Mouse (Mus musculus): ENCODE data around the gene Cers6. TPM values are rescaled to one million over a fixed set of nuclear protein-coding genes. Genes with fewer than 3 reads are reported as not detected.

The Cers6 gene
- polyA plus RNA-seq, 1 experiment from 2014 or later, result 8.4 TPM

DNA sequence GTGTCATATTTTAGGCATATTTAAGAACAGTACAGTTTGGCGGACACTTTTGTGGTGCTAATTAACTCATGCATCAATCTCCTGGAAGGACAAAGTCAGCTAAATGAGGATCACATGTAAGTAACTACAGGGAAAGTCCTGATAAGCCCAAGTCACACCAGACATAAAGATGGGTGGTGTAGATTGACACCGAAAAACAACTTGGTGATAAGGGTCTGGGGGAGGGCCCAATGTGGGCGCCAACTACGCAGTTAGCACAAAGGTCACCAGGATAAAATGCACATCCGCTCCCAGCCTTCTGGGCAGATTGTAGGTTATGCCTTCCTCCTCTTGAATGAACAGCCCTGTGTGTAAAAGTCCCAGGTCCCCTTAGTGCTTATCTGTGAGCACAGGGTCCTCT lies 131.4 kb downstream of the Cers6 start:
- ATAC-seq (ENCODE audit: insufficient read depth), result no peak
- Histone ChIP-seq H3K27me3 (no peaks in the 10 kb centered on the region), H3K4me1 (replicated peaks) (no peaks in the 10 kb centered on the region; the same call in 1 of the 2 replicates), H3K27ac (replicated peaks) (no peak overlapping the region), H3K4me3 (replicated peaks) (no peak overlapping the region), H3K9me3 (replicated peaks) (no peaks in the 10 kb centered on the region), H3K9ac (no peak overlapping the region), H3K4me2 (no peak overlapping the region), H3K36me3 (replicated peaks) (no peaks in the 10 kb centered on the region)
- 62% methylated on average over 5 of the region's 5 CpGs for WGBS (ENCODE audit: insufficient replicate concordance)

- Histone ChIP-seq H3K36me3 (replicated peaks) (no peaks in the 10 kb centered on the region), H3K9me3 (replicated peaks) (no peaks in the 10 kb centered on the region), H3K4me1 (replicated peaks) (no peaks in the 10 kb centered on the region; the same call in 1 of the 2 replicates), H3K4me3 (replicated peaks) (no peak overlapping the region), H3K27ac (replicated peaks) (no peak overlapping the region), H3K27me3 (no peaks in the 10 kb centered on the region), H3K9ac (no peak overlapping the region), H3K4me2 (no peak overlapping the region)
- ATAC-seq (ENCODE audit: insufficient read depth), result no peak
Observed at GRCm38 (mm10) chr2:68994441-68994840, 133.2 kb downstream of the Cers6 start.

GRCm38 (mm10) chr2:68995723-68996122 lies 134.5 kb downstream of the Cers6 start:
- Histone ChIP-seq H3K4me3 (replicated peaks) (no peak overlapping the region), H3K27me3 (no peaks in the 10 kb centered on the region), H3K4me1 (replicated peaks) (no peaks in the 10 kb centered on the region; the same call in 1 of the 2 replicates), H3K4me2 (no peak overlapping the region), H3K27ac (replicated peaks) (no peak overlapping the region), H3K9ac (no peak overlapping the region), H3K9me3 (replicated peaks) (no peaks in the 10 kb centered on the region), H3K36me3 (replicated peaks) (no peaks in the 10 kb centered on the region)
- ATAC-seq (ENCODE audit: insufficient read depth), result no peak

- Histone ChIP-seq H3K4me2 (no peak overlapping the region), H3K9me3 (replicated peaks) (no peaks in the 10 kb centered on the region), H3K27ac (replicated peaks) (no peak overlapping the region), H3K27me3 (no peaks in the 10 kb centered on the region), H3K4me1 (replicated peaks) (no peaks in the 10 kb centered on the region; the same call in 1 of the 2 replicates), H3K36me3 (replicated peaks) (no peaks in the 10 kb centered on the region), H3K4me3 (replicated peaks) (no peak overlapping the region), H3K9ac (no peak overlapping the region)
- WGBS (ENCODE audit: insufficient replicate concordance), result 64% methylated on average over 1 of the region's 1 CpGs
- no peak for ATAC-seq (ENCODE audit: insufficient read depth)
Observed at GRCm38 (mm10) chr2:68996268-68996667, 135.0 kb downstream of the Cers6 start.

GRCm38 (mm10) chr2:69004001-69004400 lies 142.8 kb downstream of the Cers6 start:
- 0 out of 2 replicates have a peak, but pooled peaks cover 3% of the 10 kb centered on the region for H3K36me3 ChIP-seq (replicated peaks)
- no peak overlapping the region for H3K27ac ChIP-seq (replicated peaks)
- no peaks in the 10 kb centered on the region for H3K27me3 ChIP-seq
- no peak overlapping the region for H3K4me3 ChIP-seq (replicated peaks)
- H3K4me2 ChIP-seq, result no peak overlapping the region
- H3K9me3 ChIP-seq (replicated peaks), result no peaks in the 10 kb centered on the region
- ATAC-seq (ENCODE audit: insufficient read depth), result no peak
- H3K9ac ChIP-seq, result no peak overlapping the region
- WGBS (ENCODE audit: insufficient replicate concordance), result 84% methylated on average over 5 of the region's 5 CpGs
- no peaks in the 10 kb centered on the region for H3K4me1 ChIP-seq (replicated peaks)

DNA sequence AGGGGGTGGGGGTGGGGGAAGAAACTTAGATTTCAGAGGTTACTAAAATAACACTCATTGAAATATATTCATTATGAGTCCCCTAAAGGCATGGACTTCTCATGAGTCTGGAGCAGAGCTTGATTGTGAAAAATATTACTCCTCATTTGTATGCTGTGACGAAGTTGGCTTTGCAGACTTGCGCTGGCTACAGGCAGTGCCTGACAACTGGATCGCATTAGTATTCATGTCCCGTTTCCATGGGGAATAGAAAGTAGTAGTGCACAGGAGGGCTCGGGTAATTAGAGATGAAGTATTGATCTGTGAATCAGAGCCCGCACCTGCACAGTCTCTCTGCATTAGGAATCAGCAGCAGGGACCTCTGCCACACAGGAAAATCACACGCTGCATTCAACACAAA lies 150.2 kb downstream of the Cers6 start:
- ATAC-seq (ENCODE audit: insufficient read depth), result no peak
- Histone ChIP-seq H3K36me3 (replicated peaks) (no peaks in the 10 kb centered on the region), H3K4me1 (replicated peaks) (no peaks in the 10 kb centered on the region), H3K9ac (no peak overlapping the region), H3K4me3 (replicated peaks) (no peak overlapping the region), H3K4me2 (no peak overlapping the region), H3K27ac (replicated peaks) (no peak overlapping the region), H3K27me3 (no peaks in the 10 kb centered on the region), H3K9me3 (replicated peaks) (no peaks in the 10 kb centered on the region)
- WGBS (ENCODE audit: insufficient replicate concordance), result 66% methylated on average over 7 of the region's 7 CpGs

DNA sequence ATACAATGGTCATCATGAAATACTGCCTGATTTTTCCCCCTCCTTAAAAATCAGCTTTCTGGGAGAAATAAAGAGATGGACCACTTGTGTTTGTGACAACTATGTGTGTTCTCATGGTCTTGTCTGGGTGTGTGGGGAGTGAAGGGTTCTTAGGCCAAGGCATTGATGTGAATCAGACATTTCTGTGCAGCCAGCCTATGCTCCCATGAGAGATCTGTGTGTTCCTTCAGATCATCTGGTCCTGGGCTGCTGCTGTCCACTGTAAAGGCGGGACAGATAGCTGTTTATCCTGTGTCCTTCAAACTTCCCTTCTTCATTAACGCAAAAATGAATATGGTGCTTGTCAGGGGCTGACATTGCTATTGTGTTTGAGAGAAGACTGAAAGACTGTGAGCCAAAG lies 150.6 kb downstream of the Cers6 start:
- Histone ChIP-seq H3K4me1 (replicated peaks) (no peaks in the 10 kb centered on the region), H3K4me2 (no peak overlapping the region), H3K36me3 (replicated peaks) (no peaks in the 10 kb centered on the region), H3K9me3 (replicated peaks) (no peaks in the 10 kb centered on the region), H3K27ac (replicated peaks) (no peak overlapping the region), H3K27me3 (no peaks in the 10 kb centered on the region), H3K9ac (no peak overlapping the region), H3K4me3 (replicated peaks) (no peak overlapping the region)
- ATAC-seq (ENCODE audit: insufficient read depth), result no peak
- 64% methylated on average over 2 of the region's 2 CpGs for WGBS (ENCODE audit: insufficient replicate concordance)

- H3K9me3 ChIP-seq (replicated peaks), result no peaks in the 10 kb centered on the region
- no peak overlapping the region for H3K9ac ChIP-seq
- WGBS (ENCODE audit: insufficient replicate concordance), result 74% methylated on average over 9 of the region's 9 CpGs
- ATAC-seq (ENCODE audit: insufficient read depth), result no peak
- no peak overlapping the region for H3K4me3 ChIP-seq (replicated peaks)
- no peaks in the 10 kb centered on the region for H3K36me3 ChIP-seq (replicated peaks)
- H3K27me3 ChIP-seq, result no peaks in the 10 kb centered on the region
- no peak overlapping the region for H3K4me2 ChIP-seq
- no peaks in the 10 kb centered on the region for H3K4me1 ChIP-seq (replicated peaks)
- H3K27ac ChIP-seq (replicated peaks), result no peak overlapping the region
Observed at GRCm38 (mm10) chr2:69014241-69014640, 153.0 kb downstream of the Cers6 start.

DNA sequence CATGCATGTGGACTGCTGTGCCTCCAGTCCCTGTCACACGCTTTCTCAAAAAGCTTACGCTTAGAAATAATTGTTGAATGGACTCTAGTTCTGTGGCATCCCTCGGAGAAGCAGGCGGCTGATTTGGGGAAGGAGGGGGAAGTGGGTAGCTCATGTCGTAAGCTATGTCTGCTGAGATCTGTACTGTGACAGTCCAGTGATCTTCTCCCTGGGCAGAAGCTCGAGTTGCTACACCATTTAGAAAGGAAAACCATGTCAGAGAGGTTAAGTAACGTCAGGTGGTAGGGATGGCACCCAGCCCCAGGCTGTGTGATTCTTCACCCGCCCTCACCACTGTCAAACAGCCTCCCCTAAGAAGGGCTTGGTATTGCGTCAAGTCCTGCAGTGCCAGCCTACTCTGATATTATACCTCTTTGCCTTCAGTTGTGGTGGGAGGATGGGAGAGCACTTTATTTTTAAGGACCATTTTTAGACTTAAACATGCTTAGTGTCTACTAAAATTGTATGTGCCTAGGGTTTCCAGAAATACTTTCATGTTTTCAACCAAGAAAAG lies 154.0 kb downstream of the Cers6 start:
- H3K27me3 ChIP-seq, result no peaks in the 10 kb centered on the region
- no peaks in the 10 kb centered on the region for H3K9me3 ChIP-seq (replicated peaks)
- no peak for ATAC-seq (ENCODE audit: insufficient read depth)
- no peaks in the 10 kb centered on the region for H3K4me1 ChIP-seq (replicated peaks)
- no peak overlapping the region for H3K9ac ChIP-seq
- H3K36me3 ChIP-seq (replicated peaks), result no peaks in the 10 kb centered on the region
- no peak overlapping the region for H3K27ac ChIP-seq (replicated peaks)
- H3K4me3 ChIP-seq (replicated peaks), result no peak overlapping the region
- 60% methylated on average over 9 of the region's 9 CpGs for WGBS (ENCODE audit: insufficient replicate concordance)
- no peak overlapping the region for H3K4me2 ChIP-seq

DNA sequence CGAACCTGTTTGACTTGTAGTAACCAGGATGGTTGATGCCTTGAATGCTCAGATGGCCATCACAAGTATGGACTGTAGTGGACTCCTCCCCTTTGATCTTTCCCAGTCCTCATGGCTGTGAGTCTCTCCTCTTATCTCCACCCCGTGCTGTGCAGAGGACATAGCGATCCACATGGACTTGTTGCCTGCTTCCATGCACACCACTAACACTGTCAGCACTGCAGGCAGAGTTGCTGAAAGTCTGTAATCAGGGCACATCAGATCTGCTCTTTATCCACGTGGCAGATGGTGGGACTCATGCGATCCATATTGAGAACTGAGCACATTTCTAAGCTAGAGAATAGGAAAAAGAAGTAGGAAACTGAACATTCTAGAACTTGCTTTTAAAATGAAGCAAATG lies 154.6 kb downstream of the Cers6 start:
- WGBS (ENCODE audit: insufficient replicate concordance), result 48% methylated on average over 5 of the region's 5 CpGs
- Histone ChIP-seq H3K27me3 (no peaks in the 10 kb centered on the region), H3K9me3 (replicated peaks) (no peaks in the 10 kb centered on the region), H3K4me1 (replicated peaks) (no peaks in the 10 kb centered on the region), H3K4me2 (no peak overlapping the region), H3K36me3 (replicated peaks) (no peaks in the 10 kb centered on the region), H3K4me3 (replicated peaks) (no peak overlapping the region), H3K9ac (no peak overlapping the region), H3K27ac (replicated peaks) (no peak overlapping the region)
- ATAC-seq (ENCODE audit: insufficient read depth), result no peak

GRCm38 (mm10) chr2:69019026-69019565 lies 157.9 kb downstream of the Cers6 start:
- Histone ChIP-seq H3K4me3 (replicated peaks) (no peak overlapping the region), H3K36me3 (replicated peaks) (no peaks in the 10 kb centered on the region), H3K9me3 (replicated peaks) (no peaks in the 10 kb centered on the region), H3K4me1 (replicated peaks) (no peaks in the 10 kb centered on the region), H3K27me3 (no peaks in the 10 kb centered on the region), H3K27ac (replicated peaks) (no peak overlapping the region), H3K9ac (no peak overlapping the region), H3K4me2 (no peak overlapping the region)
- ATAC-seq (ENCODE audit: insufficient read depth), result no peak
- 77% methylated on average over 13 of the region's 13 CpGs for WGBS (ENCODE audit: insufficient replicate concordance)

DNA sequence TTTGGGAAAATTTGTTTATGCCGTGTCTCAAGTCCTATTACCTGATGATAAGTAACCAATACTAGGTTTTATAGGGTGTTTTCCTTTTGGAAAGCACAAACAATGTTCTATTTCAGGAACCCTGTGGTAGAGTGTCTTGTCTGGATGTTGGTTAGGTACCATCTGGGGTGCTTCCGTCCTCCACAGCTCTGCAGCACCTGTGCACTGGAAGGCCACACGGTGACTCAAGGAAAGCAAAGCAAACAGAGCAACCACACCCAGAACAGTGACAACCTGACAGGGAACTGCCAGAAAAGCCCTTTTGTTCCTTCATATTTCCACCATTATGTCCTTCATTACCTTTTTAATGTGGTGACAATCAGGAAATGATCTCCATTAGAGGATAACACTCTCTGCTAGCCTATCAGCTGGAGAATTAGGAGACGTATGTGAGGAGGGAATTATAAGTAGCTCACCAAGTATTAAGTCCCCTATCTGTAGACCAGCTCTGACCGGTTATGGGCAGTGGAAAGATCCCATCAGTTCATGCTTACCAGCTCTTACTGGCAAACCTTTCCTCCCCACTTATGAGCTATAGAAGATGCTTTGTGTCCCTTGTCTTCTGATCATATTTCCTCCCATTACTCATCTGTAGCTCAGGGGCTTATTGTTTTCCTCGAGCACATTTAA lies 158.7 kb downstream of the Cers6 start:
- Histone ChIP-seq H3K4me2 (no peak overlapping the region), H3K27ac (replicated peaks) (no peak overlapping the region), H3K4me3 (replicated peaks) (no peak overlapping the region), H3K4me1 (replicated peaks) (no peaks in the 10 kb centered on the region), H3K36me3 (replicated peaks) (no peaks in the 10 kb centered on the region), H3K9ac (no peak overlapping the region), H3K27me3 (no peaks in the 10 kb centered on the region), H3K9me3 (replicated peaks) (no peaks in the 10 kb centered on the region)
- no peak for ATAC-seq (ENCODE audit: insufficient read depth)
- 66% methylated on average over 6 of the region's 6 CpGs for WGBS (ENCODE audit: insufficient replicate concordance)
